Mouse (Mus musculus) embryonic fibroblast, embryonic 13.5 days (primary cell): ENCODE measurements around the gene Inpp1. TPM values are rescaled to one million over a fixed set of nuclear protein-coding genes. Genes with fewer than 3 reads are reported as not detected.

Source experiments
- H3K27ac ChIP-seq: 2 replicates; pipeline ENCODE4 v1.5.1; 2012; ENCODE audit warnings: low read length, control low read depth, inconsistent platforms; ENCODE audit not compliant: insufficient read depth
- H3K4me1 ChIP-seq: 2 replicates; pipeline ENCODE4 v1.6.1; 2011; ENCODE audit warnings: low read length; ENCODE audit not compliant: control insufficient read depth, insufficient read depth
- H3K4me3 ChIP-seq: 2 replicates; pipeline ENCODE4 v1.5.1; 2011; ENCODE audit warnings: mild to moderate bottlenecking, control low read depth, low read length; ENCODE audit not compliant: insufficient read depth
- CTCF ChIP-seq: IDR thresholded peaks from 2 replicates; pipeline ENCODE4 v1.5.1; 2011; ENCODE audit warnings: mild to moderate bottlenecking, control low read depth, low read length, moderate library complexity, borderline replicate concordance; ENCODE audit not compliant: insufficient read depth
- POLR2A ChIP-seq: IDR thresholded peaks from 2 replicates; pipeline ENCODE4 v1.6.1; 2011; ENCODE audit warnings: low read depth, mild to moderate bottlenecking, control low read depth, low read length, moderate library complexity
- polyA plus RNA-seq: library from polyadenylated mRNA; stranded (reverse); fragments of >200 nt; gene quantifications from 2 replicates; pipeline ENCODE4 v1.2.4, GENCODE M21; 2011; ENCODE audit warnings: low read depth; ENCODE audit not compliant: missing spikeins, insufficient read length

Inpp1 gene
- polyA plus RNA-seq, 1 experiment, result 11.7 TPM

DNA sequence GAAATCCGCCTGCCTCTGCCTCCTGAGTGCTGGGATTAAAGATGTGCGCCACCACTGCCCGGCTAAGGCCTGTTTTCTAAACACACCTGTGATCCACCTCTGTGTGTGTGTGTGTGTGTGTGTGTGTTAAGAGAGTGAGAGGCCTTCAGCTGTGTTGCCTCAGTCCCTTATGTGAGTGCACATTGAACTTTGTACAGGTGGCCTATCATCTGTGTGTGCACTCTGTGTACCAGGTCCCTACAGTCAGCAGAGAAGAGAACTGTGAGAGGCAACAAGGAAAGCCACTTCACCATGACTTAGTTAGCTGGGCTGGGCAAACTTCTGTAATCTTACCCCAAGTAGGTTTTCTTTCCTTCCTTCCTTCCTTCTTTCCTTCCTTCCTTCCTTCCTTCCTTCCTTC lies 21.6 kb upstream of the Inpp1 start:
- Histone ChIP-seq H3K27ac (no peak overlapping the region), H3K4me1 (peaks cover 3% of the 10 kb centered on the region; the same call in 1 of the 2 replicates), H3K4me3 (no peak overlapping the region)
- TF ChIP-seq CTCF (no peak), POLR2A (no peak)

DNA sequence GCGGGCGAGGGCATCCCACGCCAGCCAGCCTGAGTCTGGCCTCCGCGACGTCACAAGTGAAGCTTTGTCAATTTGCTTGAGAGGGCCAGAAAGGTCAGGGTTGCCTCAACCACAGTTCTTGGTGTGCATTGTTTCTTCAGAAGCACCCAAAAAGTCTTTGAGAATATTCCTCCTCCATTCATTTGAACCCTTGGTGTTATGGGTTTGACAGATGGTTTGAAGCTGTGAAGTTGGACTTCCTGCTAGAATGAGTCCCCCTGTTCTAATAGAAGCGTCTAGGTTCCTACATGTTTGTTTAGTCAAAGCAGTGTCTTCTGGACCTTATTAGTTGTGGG lies 292 bp upstream of the Inpp1 start:
- no peak for TF ChIP-seq POLR2A
- Histone ChIP-seq H3K4me1 (no peaks in the 10 kb centered on the region), H3K27ac (no peak overlapping the region), H3K4me3 (peak overlapping the region; percentile 64; the same call in 1 of the 2 replicates)

DNA sequence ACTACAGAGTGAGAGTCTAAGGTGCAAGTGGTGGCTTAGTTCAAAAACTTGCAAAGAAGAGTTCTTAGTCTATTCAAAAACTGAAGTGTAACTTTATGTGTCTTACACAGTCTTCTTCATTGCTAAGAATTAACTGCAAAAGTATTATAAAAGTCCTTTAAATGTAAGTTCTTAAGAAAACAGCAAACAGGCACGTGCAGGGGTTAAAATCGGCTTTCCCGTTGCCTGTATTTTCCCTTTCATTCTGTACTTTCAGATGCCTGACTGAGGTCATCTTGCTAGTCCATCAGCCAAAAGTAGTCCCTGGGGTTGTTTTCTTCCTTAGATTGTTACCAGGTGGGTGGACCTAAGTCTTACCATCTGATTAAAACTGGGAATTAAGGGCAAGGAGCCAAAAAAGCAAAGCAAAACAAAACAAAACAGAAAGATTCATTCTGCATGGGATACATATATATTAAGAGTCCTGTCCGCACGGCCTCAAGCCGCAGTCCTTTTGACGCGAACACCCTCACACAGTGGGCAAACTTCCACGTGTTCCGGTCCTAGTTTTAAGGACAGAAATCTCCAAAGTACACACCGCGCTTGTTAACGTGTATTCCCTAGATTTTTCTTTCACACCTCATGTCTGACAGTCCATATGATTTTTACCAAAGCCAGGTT lies 1.1 kb downstream of the Inpp1 start:
- Histone ChIP-seq H3K4me3 (peak overlapping the region; percentile 64), H3K27ac (no peak overlapping the region), H3K4me1 (no peaks in the 10 kb centered on the region)
- no peak for TF ChIP-seq POLR2A
- TF ChIP-seq CTCF, result no peak

DNA sequence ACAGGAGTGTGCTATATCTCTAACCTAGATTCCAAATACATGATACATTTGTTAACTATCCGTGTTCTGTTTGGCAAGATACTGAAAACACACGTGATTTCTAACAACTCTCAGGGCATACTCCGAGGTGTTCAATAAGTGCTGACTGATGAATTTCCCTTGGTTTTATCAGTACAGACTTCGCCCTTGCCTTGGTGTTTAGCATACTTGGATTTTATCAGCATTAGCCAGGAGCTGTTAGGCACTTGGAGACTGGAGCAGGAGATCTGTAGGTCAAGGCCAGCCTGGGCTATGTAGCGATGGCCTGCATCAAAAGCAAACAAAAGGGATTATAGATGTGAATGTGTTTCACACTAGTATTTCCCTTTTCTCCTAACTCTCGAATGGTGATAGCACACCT lies 9.0 kb downstream of the Inpp1 start:
- H3K4me3 ChIP-seq, result no peak overlapping the region
- TF ChIP-seq POLR2A (no peak), CTCF (no peak)
- H3K4me1 ChIP-seq, result no peaks in the 10 kb centered on the region
- H3K27ac ChIP-seq, result no peak overlapping the region

DNA sequence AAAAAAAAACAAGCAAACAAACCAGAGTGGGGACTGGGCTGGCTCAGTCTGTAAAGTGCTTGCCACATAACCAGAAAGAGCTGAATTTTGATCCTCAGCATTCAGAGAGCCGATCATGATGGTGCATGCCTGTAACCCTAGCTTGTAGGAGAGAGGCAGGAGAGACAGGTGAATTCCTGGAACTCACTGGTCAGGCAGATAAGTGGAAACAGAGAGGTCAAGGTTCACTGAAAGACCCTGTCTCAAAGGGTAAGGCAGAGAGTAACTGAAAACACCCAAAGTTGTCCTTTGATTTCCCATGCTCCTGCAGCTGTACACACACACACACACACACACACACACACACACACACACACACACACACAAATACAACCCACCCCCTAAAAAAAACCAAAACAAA lies 12.4 kb downstream of the Inpp1 start:
- TF ChIP-seq CTCF (no peak), POLR2A (no peak)
- no peak overlapping the region for H3K4me3 ChIP-seq
- peaks cover 6% of the 10 kb centered on the region for H3K4me1 ChIP-seq
- no peak overlapping the region for H3K27ac ChIP-seq

DNA sequence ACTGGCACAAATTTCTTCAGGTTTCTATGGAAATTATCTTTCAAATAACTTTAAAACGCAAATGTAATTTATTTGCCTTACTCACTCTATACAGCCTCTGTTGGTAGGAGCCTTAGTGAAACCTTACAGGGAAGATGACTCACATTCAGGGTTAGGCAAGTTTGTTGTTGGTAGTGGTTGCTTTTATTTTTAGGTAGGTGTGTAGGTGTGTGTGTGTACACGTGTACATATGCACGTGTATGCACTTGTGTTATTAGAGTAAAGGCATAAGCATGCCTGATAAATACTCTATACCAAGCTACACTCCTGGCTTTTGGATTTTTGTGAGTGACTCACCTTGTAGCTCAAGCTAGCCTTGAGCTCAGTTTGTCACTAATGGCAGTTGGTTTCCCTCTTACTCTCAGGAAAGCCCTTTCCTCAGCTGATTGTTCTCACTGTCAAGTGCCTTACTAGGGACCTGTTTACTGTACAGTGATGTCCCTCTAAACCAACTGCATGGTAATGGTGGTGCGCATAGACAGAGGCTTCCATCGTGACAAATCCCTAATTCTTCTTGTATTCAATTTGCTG lies 15.0 kb downstream of the Inpp1 start:
- H3K27ac ChIP-seq, result no peak overlapping the region
- no peak overlapping the region for H3K4me3 ChIP-seq
- H3K4me1 ChIP-seq, result peaks cover 12% of the 10 kb centered on the region
- no peak for TF ChIP-seq CTCF
- no peak for TF ChIP-seq POLR2A

DNA sequence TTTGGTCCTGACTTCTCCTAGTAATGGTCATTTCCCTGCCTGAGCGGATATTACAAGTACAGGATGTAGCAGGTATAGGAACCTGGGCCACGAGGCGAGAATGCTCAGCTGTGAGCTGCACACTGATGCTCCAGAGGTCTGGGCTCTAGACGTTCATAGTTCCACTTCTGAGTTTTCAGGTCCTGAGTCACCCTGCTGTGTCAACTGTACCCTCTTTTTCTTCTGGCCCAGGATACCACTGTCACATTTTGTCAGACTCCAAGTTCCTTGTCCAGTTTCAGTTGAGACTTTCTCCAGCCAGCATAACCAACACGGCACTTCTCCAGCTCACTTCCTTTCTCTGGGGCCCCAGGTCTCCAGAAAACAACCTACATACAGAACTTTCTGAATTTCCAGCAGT lies 15.8 kb downstream of the Inpp1 start:
- peaks cover 12% of the 10 kb centered on the region for H3K4me1 ChIP-seq
- H3K27ac ChIP-seq, result no peak overlapping the region
- TF ChIP-seq CTCF (no peak), POLR2A (no peak)
- H3K4me3 ChIP-seq, result no peak overlapping the region

DNA sequence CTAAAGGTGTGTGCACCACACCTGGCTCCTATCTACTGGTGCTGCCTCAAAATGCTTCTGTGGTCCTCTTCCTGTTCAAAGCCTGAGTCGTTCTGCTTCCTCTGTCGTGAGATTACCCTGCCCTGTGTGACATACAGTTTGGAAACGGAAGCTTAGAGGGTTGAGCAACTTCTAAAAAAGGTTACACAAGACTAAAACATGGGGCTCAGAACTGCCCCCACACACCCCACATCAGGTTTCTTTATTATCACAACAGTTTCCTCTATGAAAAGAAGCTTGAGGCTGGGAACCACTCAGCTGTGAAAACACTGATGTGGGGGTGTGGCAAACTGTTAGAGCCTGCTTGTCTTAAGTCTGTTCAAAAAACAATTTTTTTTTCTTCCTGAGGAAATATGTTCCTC lies 17.1 kb downstream of the Inpp1 start:
- Histone ChIP-seq H3K4me3 (no peak overlapping the region), H3K27ac (no peak overlapping the region), H3K4me1 (peaks cover 12% of the 10 kb centered on the region)
- no peak for TF ChIP-seq POLR2A
- no peak for TF ChIP-seq CTCF

DNA sequence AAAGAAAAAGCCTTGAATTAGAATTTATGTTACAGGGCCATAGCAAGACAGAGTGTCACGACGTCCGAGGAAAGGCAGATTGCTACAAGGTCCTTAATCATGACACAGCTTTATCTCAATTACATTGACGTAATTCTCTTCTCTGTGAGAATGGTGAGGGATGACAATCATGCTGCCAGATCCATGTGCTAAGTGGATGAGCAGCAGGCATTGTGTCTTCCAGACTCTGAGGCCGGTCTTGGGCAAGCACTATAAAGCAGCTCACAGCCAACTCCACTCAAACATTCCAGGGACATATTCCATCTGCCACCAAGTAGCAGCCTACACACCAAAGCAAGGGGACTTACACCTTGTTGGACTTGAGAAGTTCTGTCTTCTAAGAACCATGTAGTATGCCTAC lies 17.7 kb downstream of the Inpp1 start:
- Histone ChIP-seq H3K27ac (peak overlapping the region; percentile 32; the same call in 1 of the 2 replicates), H3K4me1 (peaks cover 12% of the 10 kb centered on the region), H3K4me3 (no peak overlapping the region)
- TF ChIP-seq CTCF, result no peak
- TF ChIP-seq POLR2A, result no peak

DNA sequence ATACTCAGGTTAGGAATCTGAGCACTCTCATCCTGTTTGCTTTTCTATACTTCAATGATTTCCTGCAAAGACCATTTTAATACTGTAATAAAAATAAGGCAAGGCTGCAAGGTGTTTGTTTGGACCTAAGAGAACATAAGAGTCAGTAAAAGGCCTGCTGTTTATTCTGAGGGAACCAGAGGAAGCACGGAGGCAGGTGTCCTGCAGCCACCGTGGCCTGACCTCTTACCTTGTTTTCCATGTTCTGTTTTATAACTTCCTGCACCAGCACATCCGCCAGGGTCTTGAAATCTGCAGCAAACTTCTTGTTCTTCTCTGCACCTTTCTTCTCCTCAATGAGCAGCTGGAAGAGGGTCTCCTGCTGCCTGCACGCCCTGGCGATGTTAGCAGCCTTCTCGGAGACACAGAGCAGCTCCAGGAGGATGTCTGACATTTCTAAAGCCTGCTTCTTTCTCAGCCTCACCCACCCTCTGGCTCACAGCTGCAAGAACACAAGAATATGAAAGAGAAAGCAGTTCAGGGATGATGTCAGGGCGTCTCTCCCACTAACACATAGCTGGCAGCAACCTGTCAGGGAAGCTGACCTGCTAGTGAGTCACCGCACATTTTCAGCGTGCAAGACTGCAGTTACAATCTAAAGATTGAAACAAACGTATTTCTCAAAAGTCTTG lies 18.3 kb downstream of the Inpp1 start:
- no peak overlapping the region for H3K27ac ChIP-seq
- TF ChIP-seq CTCF (no peak), POLR2A (no peak)
- no peak overlapping the region for H3K4me3 ChIP-seq
- H3K4me1 ChIP-seq, result peaks cover 12% of the 10 kb centered on the region

DNA sequence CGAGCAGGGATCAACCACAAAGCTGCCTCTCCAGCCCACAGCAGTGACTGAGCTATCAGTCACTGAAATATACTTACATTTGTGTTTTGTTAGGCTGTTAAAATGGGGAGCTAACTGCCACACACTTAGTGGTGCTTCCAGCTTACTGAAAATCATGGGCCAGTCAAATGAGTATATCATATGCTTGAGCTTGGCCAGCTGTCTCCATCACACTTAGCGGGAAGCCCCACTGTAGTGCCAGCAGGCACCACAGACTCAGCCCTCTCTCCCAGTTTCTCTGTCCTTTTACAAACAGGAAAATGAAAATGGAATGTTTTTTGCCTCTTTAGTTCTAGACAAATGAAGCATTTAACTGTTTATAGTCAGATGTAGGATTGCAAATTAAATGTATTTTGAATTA lies 21.6 kb downstream of the Inpp1 start:
- no peak for TF ChIP-seq POLR2A
- no peak for TF ChIP-seq CTCF
- no peak overlapping the region for H3K4me3 ChIP-seq
- H3K4me1 ChIP-seq, result peaks cover 12% of the 10 kb centered on the region
- H3K27ac ChIP-seq, result no peak overlapping the region
